Mouse (Mus musculus) right cerebral cortex, postnatal 4 days (tissue): ENCODE measurements around the gene Prr5.

Source experiments
- DNase-seq: peaks from one replicate; pipeline ENCODE4 v3.0.0-alpha.2; 2022

The Prr5 gene

DNA sequence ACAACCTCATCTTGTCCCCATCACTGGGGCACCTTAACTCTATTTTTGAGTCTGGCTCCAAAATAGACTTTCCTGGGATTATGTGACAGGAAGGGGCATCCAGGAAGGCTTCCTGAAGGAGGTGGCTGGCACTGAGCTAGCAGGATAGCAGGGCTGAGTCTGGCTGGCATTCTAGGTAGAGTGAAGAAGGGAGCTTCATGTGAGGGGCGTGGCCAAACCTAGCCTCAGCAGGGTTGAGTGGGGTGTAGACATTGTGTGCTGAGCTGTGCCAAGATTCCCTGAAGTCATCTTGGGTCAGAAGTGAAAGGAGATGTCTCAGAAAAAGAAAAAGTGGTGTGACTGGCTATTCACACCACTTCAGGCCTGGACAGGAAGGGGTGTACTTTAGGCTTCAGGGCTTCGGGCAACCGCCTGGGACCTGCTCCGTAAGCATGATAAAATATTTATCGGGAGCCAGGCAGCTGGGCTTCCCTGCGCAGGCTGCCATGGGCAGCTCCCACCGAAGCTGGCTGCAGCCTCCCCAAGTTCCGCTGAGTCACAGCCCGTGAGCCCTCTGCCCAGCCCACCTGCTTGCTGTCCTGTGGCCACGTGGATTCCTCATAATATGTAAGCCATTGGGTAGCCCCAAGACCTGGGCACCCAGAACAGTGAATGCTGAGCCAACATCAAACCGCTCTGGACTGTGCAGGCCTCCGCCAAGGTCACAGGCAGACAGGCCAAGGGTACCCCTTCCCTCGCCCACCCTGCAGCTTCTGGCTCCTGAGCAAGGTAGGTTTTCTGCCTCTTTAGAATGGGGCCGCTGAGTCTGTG is at the start of gene Prr5:
Prr5 (plus strand) TSS at position 683 of the 810 bp plus-strand sequence.
- no peak for DNase-seq

DNA sequence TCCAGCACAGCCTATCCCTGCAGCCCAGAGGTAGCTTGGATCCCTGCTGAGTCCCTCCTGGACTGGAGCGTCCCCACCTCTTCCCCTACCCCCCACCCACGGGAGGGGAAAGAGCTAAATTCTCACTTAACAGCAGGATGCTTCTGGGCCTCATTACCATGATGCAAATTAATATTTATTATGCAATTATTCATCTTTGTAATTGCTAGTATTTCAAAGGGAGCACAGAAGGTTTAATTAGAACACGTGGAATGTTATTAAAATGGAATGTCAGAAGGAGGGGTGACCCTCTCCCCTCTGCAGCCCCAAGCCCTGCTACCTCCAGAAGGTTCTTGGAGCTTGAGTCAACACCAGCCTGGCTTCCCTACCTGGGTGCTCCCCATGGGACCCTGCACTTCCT is 49.4 kb upstream of the Prr5 start:
- DNase-seq, result no peak

DNA sequence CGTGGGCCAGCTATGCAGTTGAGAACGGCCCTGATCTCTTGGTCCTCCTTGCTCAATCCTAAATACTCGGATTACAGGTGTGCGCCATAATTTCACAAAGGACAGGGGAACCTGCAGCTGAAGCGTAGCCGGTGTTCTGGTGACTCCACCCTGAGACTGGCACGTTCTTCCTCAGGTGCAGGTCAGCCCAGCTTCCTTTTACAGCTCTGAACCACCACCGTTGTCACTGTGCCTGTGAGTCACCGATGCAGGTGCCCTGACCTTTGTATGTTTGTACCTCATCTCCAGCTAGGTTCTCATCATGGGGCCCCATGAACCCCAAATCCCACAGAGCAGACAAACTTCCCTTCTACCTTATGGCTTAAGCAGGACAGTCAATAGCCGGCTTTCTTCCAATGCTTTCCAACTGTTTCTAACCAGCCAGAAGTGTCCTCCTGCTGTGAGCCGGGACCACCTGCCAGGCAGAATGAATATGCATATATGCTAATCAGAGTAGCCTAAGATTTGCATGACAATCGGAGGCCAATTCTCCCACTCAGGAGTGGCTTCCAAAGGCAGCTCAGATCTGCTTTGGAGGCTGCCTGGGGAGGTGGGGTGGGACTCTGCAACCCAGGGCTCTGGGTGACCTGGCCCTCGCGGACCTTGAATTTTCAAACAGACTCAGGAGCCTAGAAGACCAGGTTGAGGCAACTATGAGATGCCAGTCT is 47.5 kb upstream of the Prr5 start:
- peak; percentile 41 for DNase-seq

DNA sequence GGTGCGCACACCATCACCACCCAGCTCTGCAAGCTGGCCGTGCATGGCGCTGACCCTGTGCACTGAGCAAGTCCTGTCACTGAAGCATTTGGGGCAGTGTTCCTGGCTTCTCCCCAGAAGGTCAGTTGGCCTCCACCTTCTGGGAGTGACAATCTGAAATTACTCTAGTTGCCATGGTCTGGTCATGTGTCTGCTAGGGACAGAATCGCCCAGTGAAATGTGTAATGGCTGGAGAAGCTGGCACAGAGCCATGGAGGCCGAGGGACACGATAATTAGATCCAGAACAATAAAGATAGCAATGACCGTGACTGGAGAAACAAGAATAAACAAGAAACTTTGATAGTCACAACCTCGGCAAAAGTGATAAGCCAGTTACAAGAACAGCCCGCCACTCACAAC is 44.5 kb upstream of the Prr5 start:
- no peak for DNase-seq

DNA sequence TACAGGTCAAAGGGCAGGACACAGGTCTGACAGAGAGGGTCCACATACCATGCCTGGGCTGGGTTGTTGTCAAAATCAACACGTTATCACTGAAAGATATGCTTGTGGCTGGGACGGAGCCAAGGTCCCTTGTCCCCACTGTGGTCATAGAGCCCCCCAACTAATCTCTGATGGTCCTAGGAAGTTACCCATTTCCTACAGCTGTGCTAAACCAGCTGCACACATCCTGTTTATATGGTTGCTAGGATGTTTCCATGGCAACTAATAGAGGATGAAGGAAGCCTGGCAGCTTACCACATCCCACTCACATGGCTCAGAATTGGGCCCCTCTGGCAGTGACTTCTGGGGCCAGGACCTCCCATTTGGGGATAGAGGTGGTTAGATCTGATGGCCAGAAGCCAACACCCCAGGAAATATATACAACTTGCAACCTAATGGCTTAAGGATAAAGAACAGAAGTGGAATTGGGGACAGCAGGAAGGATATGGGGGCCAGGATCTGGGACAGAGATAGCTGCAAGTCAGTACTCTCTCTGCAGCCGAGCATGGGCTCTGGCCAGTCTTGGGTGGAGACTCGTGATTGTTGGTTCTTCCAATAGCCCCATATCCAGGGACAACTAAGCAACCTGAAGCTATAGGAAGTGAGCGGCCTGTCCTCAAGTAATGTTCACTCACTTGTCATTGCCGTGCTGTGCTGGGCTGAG is 43.6 kb upstream of the Prr5 start:
- no peak for DNase-seq

DNA sequence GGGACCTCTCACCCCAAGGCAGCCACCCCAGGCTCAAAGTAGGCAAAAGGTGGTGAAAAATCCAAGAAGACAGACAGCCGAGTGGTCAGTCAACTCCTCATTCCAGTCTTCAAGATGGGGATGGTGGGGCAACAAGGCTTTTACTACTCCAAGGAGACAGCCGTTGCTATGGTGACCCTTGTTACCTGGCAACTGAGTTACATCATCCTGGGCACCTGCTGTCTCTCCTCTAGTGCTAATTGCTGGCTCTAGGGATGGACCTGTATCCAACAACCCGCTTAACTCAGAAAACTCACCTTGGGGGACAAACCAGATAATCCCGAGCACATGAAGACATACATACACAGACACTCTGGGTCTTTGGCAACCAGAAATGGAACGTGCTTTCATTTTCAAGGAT is 42.1 kb upstream of the Prr5 start:
- peak; percentile 47 for DNase-seq

DNA sequence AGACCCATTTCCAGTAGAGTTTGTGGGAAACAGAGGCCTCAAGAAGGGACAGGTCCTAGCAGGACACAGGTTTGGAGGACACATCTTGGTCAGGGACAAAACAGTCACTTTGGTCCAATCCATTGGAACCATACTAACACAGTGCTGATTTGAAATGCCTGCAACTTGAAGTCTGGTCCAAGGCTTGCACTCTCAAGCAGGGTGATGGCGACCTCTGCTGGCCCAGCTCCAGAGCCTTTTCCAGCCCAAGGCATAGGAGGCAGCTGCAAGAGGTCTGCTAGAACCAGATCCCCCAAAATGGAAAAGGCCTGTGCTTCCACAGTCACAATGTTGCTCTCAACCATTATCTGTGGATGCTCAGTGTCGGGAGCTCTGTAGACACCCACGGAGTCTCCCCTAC is 39.7 kb upstream of the Prr5 start:
- DNase-seq, result peak; percentile 84

DNA sequence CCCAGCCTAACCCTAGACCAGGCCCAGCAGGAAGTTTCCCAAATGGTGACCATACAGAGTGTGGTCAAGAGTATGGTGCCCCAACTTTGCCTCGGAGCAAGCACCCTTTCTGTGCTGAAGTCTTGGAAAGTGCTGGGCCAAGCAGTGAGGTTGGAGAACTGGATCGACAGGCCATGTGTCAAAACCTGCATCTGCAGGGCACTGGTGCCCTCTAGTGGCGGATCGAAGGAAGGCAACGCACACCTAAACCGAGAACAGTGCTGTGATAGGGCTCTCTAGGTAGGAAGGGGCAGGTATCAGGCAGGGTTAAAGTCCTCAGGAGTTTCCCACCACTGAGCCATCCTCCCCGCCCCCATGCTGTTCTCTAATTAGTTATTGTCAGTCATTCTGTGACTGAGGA is 37.9 kb upstream of the Prr5 start:
- DNase-seq, result peak; percentile 80

DNA sequence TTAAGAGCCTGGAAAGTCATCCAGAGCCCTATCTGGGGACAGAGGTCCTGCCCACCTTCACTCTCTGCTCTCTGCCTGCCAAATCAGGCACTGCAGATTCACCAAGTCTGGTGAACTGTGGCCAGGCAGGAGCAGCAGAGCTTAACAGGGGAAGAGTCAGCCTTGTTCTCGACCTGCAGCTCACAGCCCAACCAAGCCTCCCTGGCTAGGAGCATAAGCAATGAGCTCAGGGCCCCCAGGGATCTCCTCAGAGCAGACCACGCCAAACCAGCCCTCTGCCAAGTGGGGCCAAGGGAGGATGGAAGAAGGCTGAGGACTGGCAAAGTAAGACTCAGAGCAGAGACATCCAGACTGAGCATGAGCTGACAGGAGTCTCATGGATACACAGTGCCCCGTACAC is 35.1 kb upstream of the Prr5 start:
- no peak for DNase-seq

DNA sequence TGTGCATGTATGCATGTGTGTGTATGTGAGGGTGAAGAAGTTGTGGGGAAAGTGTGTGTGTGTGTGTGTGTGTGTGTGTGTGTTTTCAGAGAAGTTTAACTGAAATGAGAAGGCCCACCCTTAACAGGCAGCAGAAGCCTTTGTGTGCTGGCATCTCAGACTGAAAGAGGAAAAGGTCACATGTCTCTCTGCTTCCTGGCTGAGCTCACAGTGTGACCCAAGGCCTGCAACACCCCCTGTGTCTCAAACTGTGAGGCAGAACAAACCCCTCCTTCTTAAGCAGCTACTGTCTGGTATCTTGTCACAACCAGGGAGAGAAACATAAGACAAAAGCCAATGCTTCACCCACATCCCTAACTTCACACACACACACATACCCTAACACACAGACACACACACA is 31.0 kb upstream of the Prr5 start:
- no peak for DNase-seq

DNA sequence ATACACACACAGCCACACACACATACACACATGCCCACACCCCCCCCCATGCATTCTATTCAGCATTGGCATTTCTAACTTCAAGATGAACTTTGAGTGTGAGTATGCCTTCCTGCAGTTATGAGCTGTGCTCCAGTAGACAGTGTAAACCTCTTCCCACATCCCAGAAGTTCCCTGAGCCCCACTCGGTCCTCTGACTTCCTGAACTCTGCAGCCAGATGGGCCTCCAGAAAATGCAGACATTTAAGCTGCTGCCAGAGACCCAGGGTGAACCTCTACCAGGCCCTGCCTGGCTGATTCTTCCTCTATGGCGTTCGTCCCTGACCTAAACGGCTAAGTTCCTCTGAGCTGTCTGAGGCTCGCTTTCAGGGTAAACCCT is 30.4 kb upstream of the Prr5 start:
- no peak for DNase-seq

DNA sequence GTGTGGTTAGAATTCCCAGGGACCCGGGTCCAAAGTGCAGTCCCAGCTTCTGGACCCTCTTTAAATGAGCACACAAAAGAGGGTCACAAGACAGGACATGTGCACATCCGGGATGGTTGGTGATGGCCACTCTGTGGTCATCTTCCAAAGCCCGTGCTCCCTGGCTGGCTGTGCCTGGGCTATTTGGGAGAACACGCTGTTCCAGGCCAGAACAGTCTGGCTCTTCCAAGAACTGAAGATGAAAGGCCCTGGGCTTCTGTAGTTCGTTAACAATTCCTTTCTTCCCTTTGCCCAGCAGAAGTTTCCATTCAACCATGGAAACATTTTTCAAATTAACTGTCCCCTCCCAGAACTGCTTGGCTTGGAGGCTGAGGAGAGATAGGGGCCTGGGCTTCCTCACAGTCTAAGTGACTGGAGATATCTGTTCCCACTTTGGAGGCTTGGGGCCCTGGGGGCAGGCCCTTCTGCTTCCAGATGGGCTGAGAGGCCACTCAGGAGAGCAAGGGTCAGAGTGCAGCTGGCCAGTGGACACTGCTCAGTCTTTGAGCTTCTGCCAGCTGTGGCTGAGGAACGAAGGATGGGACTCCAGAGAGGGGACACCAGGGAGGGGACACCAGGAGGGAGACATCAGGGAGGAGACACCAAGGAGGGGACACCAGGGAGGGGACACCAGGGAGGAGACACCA is 29.8 kb upstream of the Prr5 start:
- no peak for DNase-seq

DNA sequence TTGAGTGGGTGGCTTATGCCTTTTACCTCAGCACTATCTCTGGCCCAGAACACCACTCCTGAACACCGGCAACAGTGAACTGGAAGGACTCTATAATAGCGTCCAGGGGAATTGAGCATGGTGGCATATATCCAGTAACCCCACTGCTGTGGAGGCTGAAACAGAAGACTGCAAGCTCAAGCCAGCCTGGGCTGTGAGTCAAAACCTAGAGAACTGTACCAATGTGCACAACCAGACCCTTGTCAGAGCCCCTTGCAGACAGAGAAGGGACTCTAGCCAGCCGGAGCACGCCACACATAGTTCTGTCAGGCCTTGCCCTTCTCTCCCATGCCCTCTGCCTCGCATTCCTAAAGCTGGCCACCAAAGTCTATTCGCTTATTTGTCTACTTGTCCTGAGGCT is 28.7 kb upstream of the Prr5 start:
- DNase-seq, result no peak

DNA sequence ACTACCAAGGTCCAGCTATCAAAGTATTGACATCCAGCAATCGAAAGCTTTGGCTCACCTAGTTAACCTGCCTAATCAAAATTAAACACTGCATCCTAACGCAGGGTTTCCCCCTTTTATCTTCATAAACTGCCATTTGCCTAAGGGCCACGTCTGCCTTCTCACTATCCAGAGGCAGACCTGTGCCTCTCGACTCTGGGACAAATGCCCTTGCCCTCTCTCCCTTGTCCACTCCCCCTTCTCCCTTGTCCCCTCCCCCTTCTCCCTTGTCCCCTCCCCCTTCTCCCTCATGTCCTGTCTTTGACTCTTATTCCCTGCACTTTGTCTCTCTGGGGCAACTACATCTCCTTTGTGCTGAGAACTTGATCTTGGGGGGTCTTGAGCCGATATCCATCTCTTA is 28.3 kb upstream of the Prr5 start:
- no peak for DNase-seq

DNA sequence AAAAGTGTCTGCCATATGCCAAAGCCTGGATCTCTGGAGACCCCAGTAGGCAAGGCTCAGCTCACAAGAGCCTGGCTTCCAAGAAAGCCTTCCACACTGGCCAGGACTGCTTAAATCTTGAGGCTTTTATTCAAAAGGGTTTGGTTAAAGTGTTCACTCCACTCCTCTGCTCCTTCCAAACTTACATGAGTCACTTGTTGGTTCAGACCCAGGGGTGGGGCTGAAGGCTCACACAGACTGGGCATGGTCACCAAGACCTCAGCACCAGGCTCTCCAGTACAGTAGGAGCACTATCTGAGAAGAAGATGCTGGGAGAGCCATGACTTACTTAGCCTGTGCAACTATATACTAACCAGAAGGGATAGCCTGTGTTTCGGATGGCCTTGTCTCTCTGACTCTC is 27.5 kb upstream of the Prr5 start:
- no peak for DNase-seq

DNA sequence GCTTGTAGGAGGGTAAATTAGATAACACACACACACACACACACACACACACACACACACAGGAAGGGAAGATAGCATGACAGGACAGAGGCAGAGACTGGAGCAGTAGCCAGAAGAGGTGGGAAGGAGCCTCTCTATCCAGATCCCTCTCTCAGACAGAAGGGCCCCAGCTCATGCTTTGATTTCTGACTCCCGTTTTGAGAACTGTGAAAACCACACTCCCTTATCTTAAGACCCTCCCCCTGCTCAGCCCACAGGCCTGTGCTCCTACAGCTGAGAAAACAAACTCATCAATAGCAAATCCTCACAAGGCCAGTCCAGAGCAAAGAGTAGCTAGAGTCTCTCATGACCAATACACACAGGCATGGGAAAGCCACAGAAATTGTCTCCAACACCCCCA is 26.2 kb upstream of the Prr5 start:
- no peak for DNase-seq

DNA sequence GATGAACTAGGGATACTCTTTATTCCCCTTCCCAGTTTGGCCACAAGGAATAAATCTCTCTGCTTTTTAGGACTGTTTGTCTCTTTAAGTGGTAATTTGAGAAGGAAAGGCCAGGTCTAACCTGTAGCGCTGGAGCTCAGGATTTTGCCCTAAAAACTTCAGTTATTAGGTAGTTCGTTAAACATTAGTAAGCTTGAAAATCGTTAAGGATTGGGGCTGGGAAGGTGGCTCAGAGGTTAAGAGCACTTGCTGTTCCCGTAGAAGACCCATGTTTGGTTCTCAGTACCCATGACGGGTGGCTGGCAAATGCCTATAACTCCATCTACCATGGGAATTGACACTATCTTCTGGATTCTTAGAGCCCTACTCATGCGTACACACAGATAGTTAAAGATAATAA is 17.9 kb upstream of the Prr5 start:
- no peak for DNase-seq

DNA sequence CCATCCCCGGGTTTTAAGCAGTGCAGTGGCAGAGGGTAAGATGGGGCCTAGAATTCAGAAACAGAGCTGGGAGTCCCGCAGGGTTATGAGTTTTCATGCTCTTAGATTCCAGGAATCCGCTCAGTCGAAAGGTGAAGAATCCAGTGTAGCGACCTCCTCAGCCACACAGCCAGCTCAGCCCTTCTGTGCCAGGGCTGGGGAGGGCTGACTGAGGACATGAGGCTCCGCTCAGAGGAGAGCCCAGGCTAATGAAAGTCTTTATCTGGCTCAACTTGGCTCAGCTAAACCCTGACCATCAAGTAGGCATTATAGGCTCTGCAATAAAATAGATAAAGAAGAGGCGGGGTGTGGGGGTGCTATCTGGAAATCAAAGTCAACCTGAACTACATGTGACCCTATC is 16.3 kb upstream of the Prr5 start:
- DNase-seq, result no peak

DNA sequence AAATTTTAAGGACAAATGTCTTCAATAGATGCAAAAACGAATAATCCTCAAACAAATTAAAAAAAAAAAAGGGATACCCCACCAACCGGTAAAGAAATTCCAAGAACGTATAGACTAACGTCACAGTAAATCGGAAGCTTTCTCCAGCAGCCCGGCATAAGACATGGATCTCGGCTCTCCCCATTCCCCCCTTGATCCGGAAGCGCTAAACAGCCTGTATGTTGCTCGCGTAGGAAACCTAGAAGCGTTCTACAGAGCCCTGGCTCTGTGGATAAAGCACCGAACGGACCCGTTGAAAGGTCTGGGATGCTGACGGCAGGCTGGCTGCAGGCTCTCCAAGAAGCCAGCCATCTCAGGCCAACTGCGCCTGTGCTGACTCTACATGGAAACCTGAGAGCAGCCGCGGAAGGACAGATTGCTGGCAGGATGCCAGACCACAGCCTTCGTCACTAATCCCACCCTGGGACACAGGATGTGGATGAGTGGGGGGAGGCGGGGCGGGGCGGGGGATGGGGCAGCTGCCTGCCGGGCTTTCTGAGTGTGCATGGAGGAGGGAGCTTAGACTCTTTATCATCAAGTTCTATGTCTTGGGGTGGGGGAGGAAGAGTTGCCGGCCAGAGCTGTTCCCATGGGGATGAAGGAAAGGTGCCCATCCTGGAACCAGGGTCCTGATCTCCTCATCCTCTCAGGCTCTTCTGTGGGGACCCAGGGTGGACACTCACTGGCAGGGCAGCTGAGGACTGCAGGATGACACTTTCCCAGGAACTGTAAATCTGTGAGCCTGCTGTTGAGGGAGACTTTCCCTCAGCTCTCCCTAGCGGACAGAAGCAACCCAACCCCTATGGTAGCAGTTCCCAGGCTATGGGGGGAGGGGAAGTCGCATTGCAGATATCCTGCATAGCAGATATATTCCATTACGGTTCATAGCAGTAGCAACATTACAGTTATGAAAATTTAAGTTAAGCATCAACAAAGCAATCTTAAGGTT is 15.1 kb upstream of the Prr5 start:
- peak; percentile 76 for DNase-seq

DNA sequence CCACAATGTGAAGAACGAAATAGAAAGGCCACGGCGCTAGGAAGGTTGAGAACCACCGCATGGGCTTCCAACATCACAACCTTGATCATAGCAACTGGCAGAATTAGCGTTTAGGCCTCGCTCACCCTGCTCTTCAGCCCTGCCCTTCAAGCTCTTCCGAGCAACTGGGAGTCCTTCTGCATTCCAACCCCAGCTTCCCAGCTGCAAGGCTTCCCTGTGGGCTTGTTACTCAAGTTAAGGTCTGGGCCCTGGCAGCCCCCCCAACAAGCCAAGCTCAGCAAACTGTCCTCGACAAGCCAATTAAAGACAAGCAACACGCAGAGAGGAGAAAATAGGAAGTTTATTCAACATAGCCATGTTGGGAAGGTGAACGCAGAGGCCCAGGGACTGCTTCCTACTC is 14.4 kb upstream of the Prr5 start:
- DNase-seq, result no peak

DNA sequence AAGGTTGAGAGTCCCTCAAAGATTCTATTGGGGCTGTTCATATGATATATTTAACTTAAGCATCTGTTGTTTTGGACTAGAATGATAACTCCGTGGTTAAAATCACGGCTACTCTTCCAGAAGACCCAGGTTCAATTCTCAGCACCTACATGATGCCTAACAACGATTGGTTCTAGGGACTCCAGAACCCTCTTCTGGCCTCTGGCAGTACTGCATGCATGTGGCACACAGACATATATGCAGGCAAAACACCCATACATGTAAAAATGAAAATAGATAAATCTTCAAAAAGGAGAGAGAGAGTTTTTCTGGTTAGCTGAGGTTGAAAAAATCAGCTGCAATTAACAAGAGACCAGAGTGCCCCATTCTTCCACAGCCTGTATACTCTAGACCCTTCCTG is 12.7 kb upstream of the Prr5 start:
- no peak for DNase-seq

DNA sequence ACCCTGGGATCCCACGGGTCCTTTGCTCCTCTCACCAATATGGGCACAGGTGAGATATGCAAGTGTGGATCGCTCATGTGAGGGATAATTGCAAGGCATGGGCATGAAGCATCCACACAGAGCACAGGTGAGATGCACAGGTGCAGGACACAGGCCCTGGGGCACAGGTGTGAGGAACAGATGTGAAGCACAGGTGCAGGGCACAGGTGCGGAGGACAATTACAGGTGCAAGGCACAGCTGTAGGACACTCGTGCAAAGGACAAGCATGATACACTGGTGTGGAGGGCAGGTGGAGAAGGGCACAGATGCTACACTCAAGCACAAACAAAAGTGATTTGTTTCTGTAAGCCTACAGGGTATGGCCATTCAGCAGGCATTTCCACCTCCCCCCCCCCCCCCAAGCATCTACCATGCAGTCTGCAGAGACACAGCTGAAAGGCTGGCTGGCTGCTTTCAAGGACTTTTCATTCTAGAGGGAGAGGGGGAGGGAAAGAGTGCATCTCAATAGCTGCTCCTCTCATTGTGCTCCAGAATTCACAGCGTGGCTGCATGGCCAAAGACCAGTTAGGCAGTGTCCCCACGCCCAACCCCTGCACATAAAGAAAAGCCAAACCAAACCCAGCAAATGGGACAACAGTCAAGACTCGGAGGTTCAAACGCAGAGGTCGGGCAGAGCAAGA is 11.9 kb upstream of the Prr5 start:
- DNase-seq, result no peak
